Mouse (Mus musculus) limb, embryonic 11.5 days (tissue): ENCODE data around the gene Mafg. TPM values are rescaled to one million over a fixed set of nuclear protein-coding genes. Genes with fewer than 3 reads are reported as not detected.

Source experiments
- ATAC-seq: fragments of 200-750 bp; cut with Nextera tagmentation; 2 replicates; pipeline ENCODE4 v1.8.0; 2017; ENCODE audit warnings: low read depth; ENCODE audit not compliant: insufficient number of reproducible peaks, low FRiP score, low TSS enrichment
- DNase-seq: peaks from one replicate; pipeline ENCODE4 v3.0.0-alpha.2; 2015; ENCODE audit warnings: low spot score
- H3K27ac ChIP-seq: fragments of 300-500 bp; sonication (generic); replicated peaks from 2 replicates; pipeline ENCODE4 v1.5.1; 2014; ENCODE audit warnings: low read depth, mild to moderate bottlenecking, low read length
- H3K27me3 ChIP-seq: fragments of 300-500 bp; sonication (generic); 2 replicates; pipeline ENCODE4 v1.6.1; 2014; ENCODE audit warnings: mild to moderate bottlenecking, low read length, mixed read lengths; ENCODE audit not compliant: control insufficient read depth, insufficient read depth
- H3K36me3 ChIP-seq: fragments of 300-500 bp; sonication (generic); 2 replicates; pipeline ENCODE4 v1.6.1; 2014; ENCODE audit warnings: mild to moderate bottlenecking, low read length, moderate library complexity, mixed read lengths; ENCODE audit not compliant: control insufficient read depth, insufficient read depth
- H3K4me1 ChIP-seq: fragments of 300-500 bp; sonication (generic); 2 replicates; pipeline ENCODE4 v1.6.1; 2014; ENCODE audit warnings: low read length, mixed read lengths; ENCODE audit not compliant: control insufficient read depth, insufficient read depth
- H3K4me2 ChIP-seq: fragments of 300-500 bp; sonication (generic); 2 replicates; pipeline ENCODE4 v1.6.1; 2014; ENCODE audit warnings: low read depth, mild to moderate bottlenecking, moderate library complexity; ENCODE audit not compliant: severe bottlenecking
- H3K4me3 ChIP-seq: fragments of 300-500 bp; sonication (generic); 2 replicates; pipeline ENCODE4 v1.5.1; 2014; ENCODE audit warnings: low read depth, low read length
- H3K9ac ChIP-seq: fragments of 300-500 bp; sonication (generic); 2 replicates; pipeline ENCODE4 v1.6.1; 2014; ENCODE audit warnings: mild to moderate bottlenecking, low read length
- H3K9me3 ChIP-seq: fragments of 300-500 bp; sonication (generic); 2 replicates; pipeline ENCODE4 v1.6.1; 2016; ENCODE audit warnings: low read length; ENCODE audit not compliant: control insufficient read depth
- WGBS: fragments of 180-500 bp; shearing (Covaris S2); extraction: QIAGEN DNeasy Blood & Tissue Kit; methylation state at CpG from one replicate; pipeline ENCODE4 v1.1.7; 2014; 5-methylcytosine and 5-hydroxymethylcytosine counted together
- polyA plus RNA-seq: library from polyadenylated mRNA; unstranded; fragments of >200 nt; fragmentation: Nextera tagmentation; extraction: Ambion mirVana; gene quantifications from 2 replicates; pipeline ENCODE4 v1.2.1, GENCODE M21; 2014

Mafg gene
- polyA plus RNA-seq, 1 experiment from 2014 or later = 24.2 TPM

GRCm38 (mm10) chr11:120628601-120629340, 4.6 kb downstream of the Mafg start:
- Histone ChIP-seq H3K4me3 (no peak overlapping the region), H3K36me3 (peaks cover 2% of the 10 kb centered on the region; the same call in 1 of the 2 replicates), H3K9ac (no peak overlapping the region), H3K4me1 (peaks cover 23% of the 10 kb centered on the region), H3K4me2 (no peak overlapping the region), H3K27ac (no peak overlapping the region), H3K9me3 (no peaks in the 10 kb centered on the region), H3K27me3 (no peaks in the 10 kb centered on the region)
- 94% methylated on average over 23 of the region's 23 CpGs for WGBS
- ATAC-seq (no peak), DNase-seq (no peak)

DNA sequence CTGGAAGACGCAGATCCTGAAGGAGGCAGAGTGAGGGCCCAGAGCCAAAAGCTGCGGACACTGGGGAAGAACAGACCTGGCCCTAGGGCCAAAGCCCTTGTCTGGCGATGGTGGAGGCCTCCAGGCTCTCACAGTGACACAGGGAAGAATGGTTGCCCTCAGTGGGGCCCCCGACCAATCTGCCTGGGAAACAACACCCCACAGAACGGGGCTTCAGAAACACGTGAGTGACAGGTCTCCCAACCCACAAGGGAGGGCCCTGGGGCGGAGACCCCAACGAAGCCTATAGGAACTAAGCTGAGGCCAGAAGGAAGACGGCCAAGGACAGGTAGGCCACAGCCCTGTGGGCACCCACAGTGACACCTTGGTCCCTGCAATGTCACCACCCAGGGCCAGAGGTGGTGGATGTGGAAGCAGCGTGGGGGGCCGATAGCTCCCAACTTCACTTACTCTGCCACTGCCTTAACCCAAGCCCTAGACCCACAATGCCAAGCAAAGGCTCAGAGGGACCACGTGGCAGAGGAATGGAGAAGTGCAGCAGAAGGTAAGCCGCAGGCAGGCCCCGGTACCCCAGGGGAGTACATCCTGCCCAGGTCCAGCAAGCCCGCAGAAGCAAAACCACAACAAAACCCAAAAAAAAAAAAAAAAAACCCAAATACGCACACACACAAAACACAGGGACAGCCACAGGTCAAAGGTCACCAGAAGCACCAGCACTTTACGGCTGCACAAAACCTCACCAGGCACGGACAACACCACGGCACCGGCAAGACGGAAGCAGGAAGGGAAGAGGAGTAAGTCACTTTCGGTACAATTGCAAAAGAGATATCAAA, 5.7 kb downstream of the Mafg start:
- DNase-seq (no peak), ATAC-seq (no peak)
- no peaks in the 10 kb centered on the region for H3K9me3 ChIP-seq
- H3K27me3 ChIP-seq = no peaks in the 10 kb centered on the region
- no peak overlapping the region for H3K4me3 ChIP-seq
- H3K36me3 ChIP-seq = peaks cover 2% of the 10 kb centered on the region; the same call in 1 of the 2 replicates
- no peak overlapping the region for H3K9ac ChIP-seq
- H3K27ac ChIP-seq = no peak overlapping the region
- H3K4me1 ChIP-seq = peaks cover 23% of the 10 kb centered on the region
- 83% methylated on average over 22 of the region's 22 CpGs for WGBS
- no peak overlapping the region; the same call in 1 of the 2 replicates for H3K4me2 ChIP-seq

DNA sequence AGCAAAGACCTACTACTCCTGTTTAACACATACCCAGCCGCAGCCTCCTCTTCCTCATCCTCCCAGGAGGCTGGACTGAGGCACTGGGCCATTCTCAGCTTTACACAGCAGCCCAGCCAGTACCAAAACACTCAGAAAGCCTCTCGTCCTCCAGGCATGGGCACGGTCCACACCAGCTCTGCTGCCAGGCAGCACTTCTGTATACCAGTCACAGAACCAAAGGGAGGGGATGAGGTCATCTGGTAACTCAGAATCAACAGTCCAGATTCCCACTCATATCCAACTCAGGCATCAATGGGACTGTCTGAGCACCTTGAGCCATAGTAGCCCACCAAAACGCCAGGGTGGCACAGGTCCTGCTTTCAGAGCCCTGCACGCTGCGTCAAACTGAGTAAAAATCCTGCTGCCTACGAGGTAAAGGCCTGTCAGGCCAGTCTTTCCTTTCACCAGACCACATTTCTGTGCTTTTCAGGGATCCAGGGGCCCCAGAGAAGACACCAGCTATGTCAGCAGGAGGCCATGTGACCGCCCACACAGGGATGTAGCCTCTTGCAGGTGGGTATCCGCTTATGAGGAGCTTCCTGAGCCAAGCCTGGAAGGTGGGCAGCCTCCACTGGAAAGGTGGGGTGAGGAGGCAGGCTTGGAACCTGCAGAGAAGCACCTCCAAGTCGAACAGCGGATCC, 6.5 kb downstream of the Mafg start:
- Histone ChIP-seq H3K4me2 (no peak overlapping the region; the same call in 1 of the 2 replicates), H3K9ac (no peak overlapping the region), H3K36me3 (peaks cover 2% of the 10 kb centered on the region; the same call in 1 of the 2 replicates), H3K9me3 (no peaks in the 10 kb centered on the region), H3K4me3 (no peak overlapping the region), H3K4me1 (peaks cover 18% of the 10 kb centered on the region), H3K27me3 (no peaks in the 10 kb centered on the region), H3K27ac (no peak overlapping the region)
- ATAC-seq (no peak), DNase-seq (no peak)
- WGBS = 93% methylated on average over 11 of the region's 11 CpGs

GRCm38 (mm10) chr11:120625152-120625775, 8.1 kb downstream of the Mafg start, which contains the start of gene Sirt7:
Gene Sirt7 (minus strand): TSS chr11:120625240.
- peak within 1 kb of the TSS; percentile 91 for H3K4me3 ChIP-seq
- peak within 1 kb of the TSS; percentile 68 for H3K9ac ChIP-seq
- H3K27me3 ChIP-seq = no peaks in the 10 kb centered on the region
- peak within 1 kb of the TSS; percentile 74 for H3K27ac ChIP-seq
- WGBS = 22% methylated on average over 5 of the region's 5 CpGs
- H3K9me3 ChIP-seq = no peaks in the 10 kb centered on the region
- H3K36me3 ChIP-seq = peaks cover 10% of the 10 kb centered on the region
- ATAC-seq = peak; percentile 40
- no peak for DNase-seq
- H3K4me2 ChIP-seq = peak within 1 kb of the TSS; percentile 100
- peaks cover 15% of the 10 kb centered on the region for H3K4me1 ChIP-seq

GRCm38 (mm10) chr11:120624680-120625111, 8.7 kb downstream of the Mafg start:
- peak overlapping the region; percentile 91 for H3K4me3 ChIP-seq
- DNase-seq (peak; percentile 88), ATAC-seq (peak; percentile 58; the same call in 1 of the 2 replicates)
- no peaks in the 10 kb centered on the region for H3K9me3 ChIP-seq
- H3K36me3 ChIP-seq = peaks cover 12% of the 10 kb centered on the region
- H3K9ac ChIP-seq = peak overlapping the region; percentile 68
- peaks cover 10% of the 10 kb centered on the region for H3K4me1 ChIP-seq
- peak overlapping the region; percentile 74 for H3K27ac ChIP-seq
- WGBS = 0% methylated on average over 53 of the region's 53 CpGs
- H3K4me2 ChIP-seq = peak overlapping the region; percentile 100
- no peaks in the 10 kb centered on the region for H3K27me3 ChIP-seq

GRCm38 (mm10) chr11:120623961-120624679, 9.3 kb downstream of the Mafg start:
- H3K36me3 ChIP-seq = peaks cover 11% of the 10 kb centered on the region
- H3K4me3 ChIP-seq = peak overlapping the region; percentile 91
- peak overlapping the region; percentile 100 for H3K4me2 ChIP-seq
- peak overlapping the region; percentile 74 for H3K27ac ChIP-seq
- peaks cover 8% of the 10 kb centered on the region for H3K4me1 ChIP-seq
- ATAC-seq (no peak), DNase-seq (peak; percentile 72)
- 13% methylated on average over 30 of the region's 30 CpGs for WGBS
- no peaks in the 10 kb centered on the region for H3K9me3 ChIP-seq
- peak overlapping the region; percentile 68 for H3K9ac ChIP-seq
- H3K27me3 ChIP-seq = no peaks in the 10 kb centered on the region

- Histone ChIP-seq H3K4me3 (no peak overlapping the region), H3K9me3 (no peaks in the 10 kb centered on the region), H3K27ac (no peak overlapping the region), H3K36me3 (peaks cover 12% of the 10 kb centered on the region), H3K9ac (no peak overlapping the region), H3K27me3 (no peaks in the 10 kb centered on the region), H3K4me1 (peaks cover 11% of the 10 kb centered on the region), H3K4me2 (no peak overlapping the region)
- ATAC-seq (no peak), DNase-seq (no peak)
- 90% methylated on average over 6 of the region's 6 CpGs for WGBS
Measured at GRCm38 (mm10) chr11:120622805-120623204, 10.6 kb downstream of the Mafg start.
